Mouse (Mus musculus): ENCODE results near the gene Nptn.

GRCm38 (mm10) chr9:58578669-58579068 lies 3.4 kb upstream of the Nptn start:
- TF ChIP-seq CTCF (IDR thresholded peaks at IDR 0.05; ENCODE audit: extremely low read depth, insufficient read depth, low read length) (peak; percentile 99), POLR2A (IDR thresholded peaks at IDR 0.05; ENCODE audit: extremely low read depth, insufficient read depth, low read length) (no peak)
